Mouse (Mus musculus) midbrain, embryonic 10.5 days (tissue): Measurements from ENCODE around the gene Nme7. TPM values are rescaled to one million over a fixed set of nuclear protein-coding genes. Genes with fewer than 3 reads are reported as not detected.

ENCODE experiments used
- DNase-seq: peaks from one replicate; pipeline ENCODE4 v3.0.0-alpha.2; 2017; ENCODE audit warnings: low spot score
- H3K27ac ChIP-seq: fragments of 300-500 bp; sonication (generic); replicated peaks from 2 replicates; pipeline ENCODE4 v1.5.1; 2016; ENCODE audit warnings: mild to moderate bottlenecking
- H3K27me3 ChIP-seq: fragments of 300-500 bp; sonication (generic); 2 replicates; pipeline ENCODE4 v1.6.1; 2016; ENCODE audit warnings: low read depth, mild to moderate bottlenecking; ENCODE audit not compliant: poor library complexity, severe bottlenecking
- H3K36me3 ChIP-seq: fragments of 300-500 bp; sonication (generic); 2 replicates; pipeline ENCODE4 v1.6.1; 2016; ENCODE audit warnings: mild to moderate bottlenecking, moderate library complexity
- H3K4me1 ChIP-seq: fragments of 300-500 bp; sonication (generic); 2 replicates; pipeline ENCODE4 v1.6.1; 2016
- H3K4me3 ChIP-seq: fragments of 300-500 bp; sonication (generic); 2 replicates; pipeline ENCODE4 v1.5.1; 2016; ENCODE audit warnings: mild to moderate bottlenecking, moderate library complexity
- H3K9me3 ChIP-seq: fragments of 300-500 bp; sonication (generic); replicated peaks from 2 replicates; pipeline ENCODE4 v1.6.1; 2016; ENCODE audit warnings: mild to moderate bottlenecking
- WGBS: fragments of 180-500 bp; shearing (Covaris S2); methylation state at CpG from one replicate; pipeline ENCODE4 v1.1.7; 2016; 5-methylcytosine and 5-hydroxymethylcytosine counted together
- polyA plus RNA-seq: library from polyadenylated mRNA; unstranded; fragments of >200 nt; fragmentation: Nextera tagmentation; extraction: Ambion mirVana; gene quantifications from 2 replicates; pipeline ENCODE4 v1.2.1, GENCODE M21; 2016

The Nme7 gene
- polyA plus RNA-seq, 1 experiment from 2014 or later, result 36.3 TPM

DNA sequence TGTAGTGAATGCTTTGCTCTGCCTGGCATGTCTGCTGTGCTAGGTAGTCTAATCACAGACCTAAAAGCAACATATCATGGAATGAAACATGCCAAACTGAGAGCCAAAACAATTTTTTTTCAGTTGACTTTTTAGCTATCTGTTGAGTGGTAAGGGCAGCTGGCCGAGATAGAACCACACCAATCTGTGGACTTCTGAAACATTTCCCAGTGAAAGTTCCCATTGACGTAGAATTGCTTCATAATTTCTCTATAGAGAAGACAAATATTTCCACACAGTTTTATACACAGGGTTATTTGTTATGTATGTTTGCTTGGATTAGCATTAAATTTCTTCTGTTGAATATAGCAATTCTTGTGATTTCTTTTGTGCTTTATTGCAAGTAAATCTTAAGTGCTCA lies 65.9 kb downstream of the Nme7 start:
- H3K27ac ChIP-seq, result no peak overlapping the region
- no peak overlapping the region for H3K4me3 ChIP-seq
- peaks cover 8% of the 10 kb centered on the region for H3K36me3 ChIP-seq
- no peaks in the 10 kb centered on the region for H3K9me3 ChIP-seq
- no peaks in the 10 kb centered on the region for H3K4me1 ChIP-seq
- no peak for DNase-seq
- no peaks in the 10 kb centered on the region for H3K27me3 ChIP-seq
- whole genome bisulfite sequencing, result 90% methylated on average over 2 of the region's 2 CpGs

DNA sequence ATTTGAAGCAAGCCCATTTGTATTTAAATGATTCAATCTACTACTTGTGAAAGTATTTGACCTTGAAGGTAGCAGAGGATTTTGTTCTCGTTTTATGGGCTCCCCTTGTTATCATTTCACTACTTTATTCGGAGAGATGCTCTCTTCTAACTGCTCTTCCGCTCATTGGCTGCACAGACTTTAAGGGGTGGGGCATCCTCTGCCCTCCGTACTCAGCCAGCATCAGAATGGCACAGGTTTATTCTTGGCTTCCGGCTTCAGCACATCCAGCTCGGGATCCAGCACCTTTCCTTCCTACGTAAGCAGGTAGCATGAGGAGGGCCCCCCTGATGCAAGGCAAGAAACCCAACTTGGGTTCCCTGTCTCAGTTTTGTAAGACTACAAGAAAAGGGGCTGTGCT lies 69.1 kb downstream of the Nme7 start:
- H3K36me3 ChIP-seq, result peaks cover 9% of the 10 kb centered on the region
- no peaks in the 10 kb centered on the region for H3K9me3 ChIP-seq
- 86% methylated on average over 7 of the region's 7 CpGs for WGBS
- no peaks in the 10 kb centered on the region for H3K4me1 ChIP-seq
- H3K27me3 ChIP-seq, result no peaks in the 10 kb centered on the region
- no peak for DNase-seq
- no peak overlapping the region for H3K27ac ChIP-seq
- no peak overlapping the region for H3K4me3 ChIP-seq

DNA sequence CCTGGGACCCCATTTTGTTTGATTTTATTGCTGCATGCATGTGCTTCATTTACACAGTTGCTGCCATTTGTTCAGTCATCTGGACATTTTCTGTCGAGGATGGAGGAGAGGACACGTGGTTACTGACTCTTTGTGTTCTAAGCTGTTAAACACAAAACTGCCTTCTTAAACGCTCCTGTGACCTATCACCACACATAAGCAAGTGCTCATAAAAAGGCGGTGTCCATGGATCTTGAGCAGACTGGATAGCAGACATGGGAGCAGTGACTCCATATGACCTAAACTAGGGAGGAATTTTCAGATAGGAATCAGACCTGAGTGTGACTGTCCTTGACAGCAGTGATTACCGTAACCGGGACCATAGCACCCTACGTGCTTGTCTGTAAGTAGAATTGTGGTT lies 70.1 kb downstream of the Nme7 start:
- H3K4me1 ChIP-seq, result no peaks in the 10 kb centered on the region
- WGBS, result 90% methylated on average over 7 of the region's 7 CpGs

DNA sequence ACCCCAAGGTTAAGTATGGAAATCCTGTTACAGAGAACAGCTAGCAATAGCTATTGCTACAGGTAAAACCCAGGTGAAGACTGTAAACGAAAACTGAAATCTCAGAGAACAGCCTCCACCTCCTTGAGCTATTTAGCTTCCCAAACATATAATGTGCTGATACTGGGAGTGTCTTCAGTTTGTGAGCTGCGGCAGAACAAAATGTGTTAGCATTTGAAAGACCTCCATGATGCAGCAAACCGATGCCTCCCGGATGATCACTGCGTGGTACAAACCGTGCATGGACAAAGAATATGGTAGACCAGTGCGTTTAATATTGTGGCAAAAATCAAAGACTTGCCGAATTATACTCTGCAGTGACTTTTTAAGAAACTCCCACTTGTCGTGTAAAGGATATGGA lies 71.7 kb downstream of the Nme7 start:
- no peaks in the 10 kb centered on the region for H3K27me3 ChIP-seq
- no peak overlapping the region for H3K4me3 ChIP-seq
- no peaks in the 10 kb centered on the region for H3K9me3 ChIP-seq
- peaks cover 9% of the 10 kb centered on the region for H3K36me3 ChIP-seq
- H3K27ac ChIP-seq, result no peak overlapping the region
- no peaks in the 10 kb centered on the region for H3K4me1 ChIP-seq
- DNase-seq, result no peak
- 94% methylated on average over 9 of the region's 9 CpGs for WGBS

More for the DNA sequence above, 70.1 kb downstream of the Nme7 start:
- Histone ChIP-seq H3K4me3 (no peak overlapping the region), H3K27me3 (no peaks in the 10 kb centered on the region), H3K27ac (no peak overlapping the region), H3K36me3 (peaks cover 9% of the 10 kb centered on the region), H3K9me3 (no peaks in the 10 kb centered on the region)
- DNase-seq, result no peak

DNA sequence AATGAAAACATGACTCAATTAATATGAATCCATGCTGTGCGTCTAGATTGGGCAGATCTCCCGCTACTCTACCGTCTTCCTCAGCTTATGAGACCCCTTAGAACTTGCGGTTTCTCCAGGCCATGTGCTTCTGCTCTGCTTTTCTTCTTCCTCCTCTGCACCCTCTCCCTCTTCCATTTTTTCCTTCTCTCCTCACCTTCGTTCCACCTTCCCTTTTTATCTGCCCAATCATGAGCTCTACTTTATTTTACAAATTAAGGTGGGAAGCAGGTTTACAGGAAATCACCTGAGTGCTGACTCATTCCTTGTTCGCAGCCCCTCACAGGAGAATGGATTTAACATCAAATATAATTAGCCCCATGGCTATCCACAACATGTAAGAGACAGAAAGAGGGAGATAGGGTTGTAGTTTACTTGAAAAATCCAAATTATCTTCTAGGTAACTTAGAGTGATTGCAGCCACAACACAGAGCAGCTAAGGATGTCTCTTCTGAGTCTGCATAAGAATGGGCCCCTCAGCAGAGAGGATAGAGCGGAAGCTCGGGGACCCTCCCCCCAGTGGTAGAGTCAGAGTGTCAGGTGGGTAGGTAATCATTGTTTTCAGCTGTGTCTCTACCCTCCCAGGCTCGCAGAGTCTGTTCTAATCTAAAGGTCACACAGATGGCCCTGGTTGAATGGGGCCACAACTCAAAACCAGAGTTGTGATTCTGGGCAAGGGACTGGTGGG lies 73.0 kb downstream of the Nme7 start:
- Histone ChIP-seq H3K4me3 (no peak overlapping the region), H3K4me1 (no peaks in the 10 kb centered on the region), H3K9me3 (no peaks in the 10 kb centered on the region), H3K36me3 (peaks cover 4% of the 10 kb centered on the region), H3K27me3 (no peaks in the 10 kb centered on the region), H3K27ac (no peak overlapping the region)
- no peak for DNase-seq
- WGBS, result 77% methylated on average over 9 of the region's 9 CpGs

DNA sequence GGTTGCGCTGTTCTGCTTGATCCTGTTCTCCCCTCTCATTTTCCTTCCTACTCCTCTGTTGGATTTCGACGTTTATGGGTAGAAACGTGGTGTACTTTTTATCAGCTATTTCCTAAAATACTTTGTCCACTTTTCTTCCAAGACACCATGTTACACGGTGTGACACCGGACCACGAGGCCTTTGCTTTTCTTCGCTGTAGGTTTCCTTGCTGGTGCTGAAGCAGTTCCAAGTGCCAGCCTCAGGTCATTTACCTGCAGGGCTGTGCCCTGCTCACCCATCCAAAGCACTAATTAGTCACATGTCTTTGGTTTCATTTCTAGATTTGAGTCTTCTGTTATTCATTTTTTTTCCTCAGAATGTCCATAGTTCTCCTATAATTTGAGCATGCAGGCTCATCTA lies 79.7 kb downstream of the Nme7 start:
- 92% methylated on average over 8 of the region's 8 CpGs for WGBS
- Histone ChIP-seq H3K4me1 (no peaks in the 10 kb centered on the region), H3K36me3 (peaks cover 7% of the 10 kb centered on the region; the same call in 1 of the 2 replicates), H3K9me3 (no peaks in the 10 kb centered on the region), H3K27ac (no peak overlapping the region), H3K4me3 (no peak overlapping the region), H3K27me3 (no peaks in the 10 kb centered on the region)
- no peak for DNase-seq

DNA sequence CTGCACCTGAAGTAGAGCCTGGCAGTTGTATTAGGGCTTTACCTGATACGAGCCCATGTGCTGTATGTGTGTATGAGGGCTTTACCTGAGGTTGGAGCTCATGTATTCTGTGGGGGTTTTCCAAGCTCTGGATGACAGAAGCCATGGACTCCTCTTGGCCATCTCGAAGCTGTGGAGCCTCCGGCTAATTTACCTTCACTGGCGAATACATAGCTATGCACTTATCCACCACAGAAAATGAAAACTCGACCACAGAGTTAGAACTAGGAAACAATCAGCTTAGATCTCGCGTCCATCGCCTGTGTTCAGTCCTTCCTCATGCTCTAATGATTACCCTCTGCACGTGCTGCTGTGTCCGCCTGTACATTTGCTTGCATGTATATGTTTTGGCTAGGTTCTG lies 80.4 kb downstream of the Nme7 start:
- WGBS, result 96% methylated on average over 10 of the region's 10 CpGs
- H3K4me3 ChIP-seq, result no peak overlapping the region

DNA sequence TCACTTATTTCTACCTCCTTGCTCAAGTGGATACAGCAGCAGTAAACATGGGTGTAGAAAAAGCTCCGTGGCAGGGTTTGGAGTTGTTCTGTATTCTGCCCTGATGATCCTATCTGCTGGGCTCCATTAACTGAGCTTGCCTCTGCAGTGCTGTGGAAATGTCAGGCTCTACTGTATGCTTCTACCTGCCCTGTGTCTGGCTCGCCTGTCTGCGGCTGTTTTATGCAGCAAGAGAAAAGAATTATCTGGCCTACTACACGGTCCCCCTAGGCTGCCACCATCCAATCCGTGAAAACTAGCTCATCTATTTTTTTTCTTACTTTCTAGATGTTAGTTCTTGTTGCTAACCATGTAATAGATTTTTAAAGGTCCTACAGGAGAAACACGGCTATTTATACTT lies 81.1 kb downstream of the Nme7 start:
- DNase-seq, result no peak
- 88% methylated on average over 6 of the region's 6 CpGs for whole genome bisulfite sequencing
- Histone ChIP-seq H3K9me3 (no peaks in the 10 kb centered on the region), H3K27me3 (no peaks in the 10 kb centered on the region), H3K36me3 (peaks cover 7% of the 10 kb centered on the region; the same call in 1 of the 2 replicates), H3K4me3 (no peak overlapping the region), H3K4me1 (no peaks in the 10 kb centered on the region), H3K27ac (no peak overlapping the region)

More for the DNA sequence above, 80.4 kb downstream of the Nme7 start:
- H3K36me3 ChIP-seq, result peaks cover 7% of the 10 kb centered on the region; the same call in 1 of the 2 replicates
- H3K27ac ChIP-seq, result no peak overlapping the region
- H3K9me3 ChIP-seq, result no peaks in the 10 kb centered on the region
- H3K4me1 ChIP-seq, result no peaks in the 10 kb centered on the region
- no peaks in the 10 kb centered on the region for H3K27me3 ChIP-seq
- DNase-seq, result no peak

DNA sequence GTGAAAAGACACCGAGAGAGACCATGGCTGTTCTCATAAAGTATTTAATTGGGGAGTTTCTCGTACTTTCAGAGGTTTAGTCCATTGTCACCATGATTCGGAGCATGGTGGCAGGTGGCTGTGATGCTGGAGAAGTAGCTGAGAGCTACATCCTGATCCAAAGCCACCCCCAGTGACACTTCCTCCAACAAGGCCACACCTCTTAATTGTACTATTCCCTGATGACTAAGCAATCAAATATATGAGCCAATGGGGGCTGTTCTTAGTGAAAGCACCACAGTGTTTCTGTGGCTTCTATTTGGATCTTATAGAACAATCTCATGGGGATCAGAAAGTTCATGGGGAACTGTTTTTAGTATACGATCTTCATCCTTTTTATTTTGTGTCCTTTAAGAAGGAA lies 85.8 kb downstream of the Nme7 start:
- no peak overlapping the region for H3K27ac ChIP-seq

DNA sequence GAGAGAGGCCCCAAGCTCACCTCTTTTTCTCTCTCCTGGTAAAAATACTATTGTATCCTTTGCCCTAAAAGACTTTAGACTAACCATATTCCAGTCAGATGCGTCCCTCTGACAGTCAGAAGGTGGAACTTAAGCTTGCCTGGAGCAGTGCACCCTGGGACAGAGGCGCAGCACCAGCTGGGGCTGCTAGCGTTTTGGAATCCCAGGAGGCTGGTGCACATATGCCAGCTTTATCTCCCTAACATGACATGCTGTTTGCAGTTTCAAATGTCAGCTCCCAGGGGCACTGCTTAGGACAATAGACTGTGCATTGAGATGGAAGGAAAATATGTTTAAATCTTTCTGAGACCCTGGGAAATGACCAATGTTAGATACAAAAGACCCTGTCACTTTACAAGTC lies 88.3 kb downstream of the Nme7 start:
- Histone ChIP-seq H3K36me3 (peaks cover 4% of the 10 kb centered on the region; the same call in 1 of the 2 replicates), H3K4me3 (no peak overlapping the region), H3K27me3 (no peaks in the 10 kb centered on the region), H3K4me1 (peaks cover 16% of the 10 kb centered on the region), H3K9me3 (no peaks in the 10 kb centered on the region), H3K27ac (peak overlapping the region; percentile 49; the same call in 1 of the 2 replicates)
- WGBS, result 53% methylated on average over 3 of the region's 3 CpGs
- DNase-seq, result peak; percentile 25

More for the DNA sequence above, 85.8 kb downstream of the Nme7 start:
- DNase-seq, result no peak
- no peaks in the 10 kb centered on the region for H3K27me3 ChIP-seq
- peaks cover 8% of the 10 kb centered on the region for H3K4me1 ChIP-seq
- WGBS, result 89% methylated on average over 4 of the region's 4 CpGs
- no peak overlapping the region for H3K4me3 ChIP-seq
- peaks cover 4% of the 10 kb centered on the region; the same call in 1 of the 2 replicates for H3K36me3 ChIP-seq
- H3K9me3 ChIP-seq, result no peaks in the 10 kb centered on the region

DNA sequence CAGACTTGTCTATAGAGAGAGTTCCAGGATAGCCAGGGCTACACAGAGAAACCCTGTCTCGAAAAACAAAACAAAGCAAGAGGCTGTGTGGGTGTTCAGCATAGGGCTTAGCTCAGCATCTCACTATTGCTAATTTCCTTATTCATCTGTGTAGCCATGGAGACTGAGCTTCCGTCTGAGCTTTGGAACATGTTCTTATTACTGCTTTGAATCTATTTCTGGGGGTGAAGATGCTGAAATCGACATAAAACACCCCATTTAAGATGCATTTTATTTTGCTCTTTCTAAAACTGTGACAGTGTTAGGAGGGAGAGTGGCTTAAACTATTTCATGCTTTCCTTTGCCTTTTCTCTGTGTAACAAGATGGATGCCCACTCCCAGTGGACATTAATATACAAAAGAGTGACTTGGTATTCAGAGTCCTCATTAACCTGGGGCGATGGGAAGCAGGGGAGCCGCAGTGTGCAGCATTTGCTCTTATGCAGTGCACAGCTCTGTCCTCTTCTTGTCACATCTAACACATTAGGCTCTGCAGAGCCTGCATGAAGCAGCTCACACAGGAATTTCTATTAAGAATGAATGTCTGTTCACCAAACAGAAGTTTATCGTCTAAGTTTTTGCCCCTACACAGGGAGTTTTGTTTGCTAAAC lies 91.3 kb downstream of the Nme7 start:
- DNase-seq, result no peak
- H3K36me3 ChIP-seq, result no peaks in the 10 kb centered on the region
- H3K9me3 ChIP-seq, result no peaks in the 10 kb centered on the region
- H3K4me3 ChIP-seq, result no peak overlapping the region
- H3K4me1 ChIP-seq, result peaks cover 16% of the 10 kb centered on the region
- WGBS, result 79% methylated on average over 6 of the region's 6 CpGs
- no peaks in the 10 kb centered on the region for H3K27me3 ChIP-seq
- H3K27ac ChIP-seq, result peak overlapping the region; percentile 63

DNA sequence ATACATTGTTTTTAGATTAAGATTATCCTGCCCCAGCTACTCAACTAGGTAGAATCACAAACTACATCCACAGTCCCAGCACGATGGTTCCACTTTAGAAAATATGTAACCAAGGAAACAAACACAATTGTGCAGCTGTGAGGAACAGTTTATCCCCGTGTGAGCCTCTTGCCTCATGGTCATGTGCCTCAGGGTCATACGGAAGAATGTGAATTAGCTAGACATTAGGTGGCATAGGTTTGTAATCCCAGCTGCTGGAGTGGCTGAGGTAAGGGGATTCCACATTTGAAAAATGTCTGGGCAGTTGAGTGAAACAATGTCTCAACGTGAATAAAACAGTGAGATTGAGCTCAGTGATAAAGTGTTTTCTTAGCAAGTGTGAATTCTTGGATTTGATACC lies 93.8 kb downstream of the Nme7 start:
- Histone ChIP-seq H3K9me3 (peaks cover 8% of the 10 kb centered on the region; the same call in 1 of the 2 replicates), H3K36me3 (peaks cover 19% of the 10 kb centered on the region), H3K4me1 (peaks cover 10% of the 10 kb centered on the region), H3K27me3 (no peaks in the 10 kb centered on the region), H3K4me3 (no peak overlapping the region), H3K27ac (no peak overlapping the region)
- WGBS, result 80% methylated on average over 4 of the region's 4 CpGs
- DNase-seq, result no peak

DNA sequence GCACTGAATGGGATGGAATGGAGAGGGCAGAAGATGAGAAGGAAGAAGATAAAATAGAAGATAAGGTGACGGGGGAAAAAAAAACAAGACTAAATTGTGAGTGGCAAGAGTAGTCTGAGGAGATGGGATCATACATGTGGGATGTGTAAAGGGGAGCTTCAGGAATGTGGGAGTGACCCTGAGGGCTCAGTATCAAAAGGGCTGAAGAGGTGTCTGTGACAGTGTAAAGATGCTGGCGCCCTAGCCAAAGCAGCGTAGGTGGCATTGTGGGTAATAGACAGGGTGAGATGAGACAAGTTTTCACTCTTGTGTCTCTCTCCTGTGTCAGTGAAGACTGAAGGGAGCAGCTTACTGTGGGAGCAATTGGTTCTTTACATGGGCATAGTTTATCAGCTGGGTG lies 95.7 kb downstream of the Nme7 start:
- WGBS, result 92% methylated on average over 3 of the region's 3 CpGs
- peaks cover 33% of the 10 kb centered on the region for H3K36me3 ChIP-seq
- H3K27me3 ChIP-seq, result no peaks in the 10 kb centered on the region
- DNase-seq, result no peak
- no peak overlapping the region for H3K4me3 ChIP-seq
- H3K27ac ChIP-seq, result no peak overlapping the region
- H3K4me1 ChIP-seq, result peaks cover 10% of the 10 kb centered on the region
- peaks cover 8% of the 10 kb centered on the region; the same call in 1 of the 2 replicates for H3K9me3 ChIP-seq
